Mouse (Mus musculus): ENCODE data around the gene Gmnn.
"Not testable (repeated sequence)": the region's sequence is repeated elsewhere in the genome, so short reads cannot be mapped to it uniquely, and the experiment has no call there.

Gmnn gene

GRCm38 (mm10) chr13:24761403-24762227, at the start of gene Gmnn:
Gmnn (minus strand) TSS chr13:24761923.
- peak; percentile 62 to 81 for DNase-seq (ENCODE audit: low spot score in 2 of 2)

DNA sequence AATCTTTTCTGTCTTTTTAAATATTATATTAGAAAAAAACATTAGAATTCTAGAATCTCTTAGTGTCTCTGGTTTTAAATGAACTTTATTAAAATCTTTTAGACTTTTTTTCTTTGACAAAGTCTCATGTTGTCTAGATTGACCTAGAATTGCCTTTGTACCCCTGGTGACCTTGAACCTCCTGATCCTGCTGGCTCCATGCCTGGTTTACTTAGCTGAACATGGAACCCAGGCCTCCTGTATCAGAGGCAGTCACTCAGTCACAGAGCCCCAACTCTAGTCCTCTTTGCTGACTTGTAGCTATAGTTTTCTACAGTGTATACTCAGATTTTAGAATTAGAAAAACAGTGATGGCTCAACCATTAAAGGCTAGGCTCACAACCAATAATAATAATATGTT, 44.4 kb upstream of the Gmnn start:
- DNase-seq (ENCODE audit: low spot score in 2 of 2), result no peak

DNA sequence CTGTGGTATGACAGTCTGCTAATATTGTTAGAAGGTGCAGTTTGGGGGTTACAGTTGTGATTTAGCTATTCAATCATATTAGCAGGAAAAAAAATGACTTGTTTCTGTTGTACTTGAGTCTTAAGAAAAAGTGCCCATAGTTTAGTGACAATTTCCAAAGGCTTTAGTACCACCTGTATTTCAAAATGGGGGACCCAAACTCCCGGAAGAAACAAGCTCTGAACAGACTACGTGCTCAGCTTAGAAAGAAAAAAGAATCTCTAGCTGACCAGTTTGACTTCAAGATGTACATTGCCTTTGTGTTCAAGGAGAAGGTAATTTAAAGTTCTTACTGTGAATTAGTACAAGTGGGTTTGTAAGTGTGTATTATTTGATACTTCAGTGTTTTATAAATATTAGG, 41.5 kb upstream of the Gmnn start:
- no peak for DNase-seq (ENCODE audit: low spot score in 2 of 2)

DNA sequence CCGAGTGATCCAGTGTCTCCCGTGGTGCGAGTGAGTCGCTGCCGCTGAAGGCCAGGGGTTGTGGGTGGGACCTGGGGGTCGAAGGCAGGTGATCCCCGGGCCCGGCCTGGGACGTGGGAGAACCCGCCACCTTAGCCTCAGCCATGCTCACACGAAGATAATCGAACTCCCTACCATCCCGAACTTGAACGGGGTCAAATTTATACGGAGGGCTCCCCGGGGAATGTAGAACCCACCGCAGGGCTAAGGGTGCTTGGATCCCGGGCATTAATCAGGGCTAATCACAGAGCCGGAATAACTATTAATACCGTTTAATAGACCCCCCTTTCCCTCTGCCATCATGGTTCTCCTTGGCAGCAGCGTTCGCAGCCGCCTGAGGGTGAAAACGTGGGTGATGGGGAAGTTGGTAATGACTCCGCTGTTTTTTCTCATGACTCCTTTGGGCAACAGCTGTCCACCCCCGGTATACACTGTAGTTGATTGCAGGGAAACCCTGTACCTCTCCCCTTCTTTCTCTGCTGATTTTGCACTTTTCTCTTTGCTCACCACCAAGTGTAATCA, 40.5 kb upstream of the Gmnn start:
- peak; percentile 29 to 37 for DNase-seq (ENCODE audit: low spot score in 2 of 2)

- peak in 1 of 2 experiments; percentile 45 for DNase-seq (ENCODE audit: low spot score in 2 of 2)
Measured at GRCm38 (mm10) chr13:24801308-24801921, 39.7 kb upstream of the Gmnn start, which contains the start of gene BC005537. BC005537 (plus strand) TSS chr13:24801657.

- DNase-seq (ENCODE audit: low spot score in 2 of 2), result peak; percentile 94 to 96
Measured at GRCm38 (mm10) chr13:24800674-24801307, 39.1 kb upstream of the Gmnn start.

- peak; percentile 25 to 38 for DNase-seq (ENCODE audit: low spot score in 2 of 2)
Measured at GRCm38 (mm10) chr13:24799925-24800673, 38.4 kb upstream of the Gmnn start.

DNA sequence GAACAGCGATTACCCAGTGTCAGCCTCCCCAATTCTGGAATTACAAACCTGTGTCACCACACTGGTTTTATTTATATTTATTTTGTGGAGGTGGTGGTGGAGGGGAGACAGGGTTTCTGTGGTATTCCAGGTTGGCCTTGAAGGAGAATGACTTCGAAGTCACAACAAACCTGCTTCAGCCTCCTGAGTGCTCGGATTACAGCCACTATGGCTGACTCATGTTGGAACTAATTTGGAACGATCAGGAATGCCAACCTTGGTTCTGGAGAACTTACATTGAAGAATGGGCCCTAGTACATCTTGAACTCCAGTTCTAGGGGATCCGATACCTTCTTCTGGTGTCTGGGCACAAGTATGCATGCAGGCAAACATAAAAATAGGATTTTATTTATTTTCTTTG, 37.7 kb upstream of the Gmnn start:
- no peak for DNase-seq (ENCODE audit: low spot score in 2 of 2)

DNA sequence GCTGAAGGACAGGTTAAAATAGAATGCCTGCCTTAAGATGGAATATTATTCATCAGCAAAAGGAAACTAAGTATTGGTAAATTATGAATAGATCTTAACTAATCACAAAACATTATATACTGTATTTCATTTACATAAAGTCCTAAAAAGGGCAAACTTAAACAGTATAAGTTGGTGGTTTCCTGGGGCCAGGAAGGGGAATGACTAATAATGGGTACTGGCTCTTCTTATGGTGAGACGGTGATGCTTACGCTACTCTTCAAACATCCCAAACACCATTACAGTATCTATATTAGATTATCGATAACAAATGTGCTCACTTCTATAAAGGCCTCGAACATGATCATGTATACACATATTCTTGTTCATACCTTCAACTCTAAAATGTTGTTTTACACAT, 37.0 kb upstream of the Gmnn start:
- DNase-seq (ENCODE audit: low spot score in 2 of 2), result no peak

- DNase-seq (ENCODE audit: low spot score in 2 of 2), result no peak
Measured at GRCm38 (mm10) chr13:24792411-24793045, 30.8 kb upstream of the Gmnn start.

GRCm38 (mm10) chr13:24791349-24791748, 29.6 kb upstream of the Gmnn start:
- DNase-seq (ENCODE audit: low spot score in 2 of 2), result no peak

GRCm38 (mm10) chr13:24787477-24787876, 25.8 kb upstream of the Gmnn start:
- DNase-seq (ENCODE audit: low spot score in 2 of 2), result no peak

DNA sequence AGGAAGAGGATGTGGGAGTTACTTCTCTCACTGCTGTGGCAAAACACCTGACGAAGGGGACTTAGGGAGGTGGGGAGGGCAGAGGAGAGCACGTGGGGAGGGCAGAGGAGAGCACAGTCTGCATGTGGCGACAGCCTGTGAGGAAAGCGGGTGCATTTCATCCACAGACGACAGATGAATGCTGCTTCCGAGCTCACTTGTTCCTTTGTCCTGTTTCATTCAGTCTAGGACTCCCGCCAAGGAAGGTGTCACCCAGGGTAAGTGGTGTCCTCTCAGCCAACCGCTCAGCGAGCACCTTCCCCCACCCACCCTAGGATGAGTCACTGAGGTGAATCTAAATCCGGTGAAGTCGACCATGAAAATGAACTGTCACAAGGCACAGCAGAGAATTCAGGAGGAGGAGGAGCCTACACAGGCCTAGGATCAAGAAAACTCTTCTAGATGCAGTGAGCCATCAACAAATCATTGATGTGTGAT, 24.3 kb upstream of the Gmnn start:
- DNase-seq (ENCODE audit: low spot score in 2 of 2), result no peak

GRCm38 (mm10) chr13:24781916-24782315, 20.2 kb upstream of the Gmnn start:
- no peak for DNase-seq (ENCODE audit: low spot score in 2 of 2)

DNA sequence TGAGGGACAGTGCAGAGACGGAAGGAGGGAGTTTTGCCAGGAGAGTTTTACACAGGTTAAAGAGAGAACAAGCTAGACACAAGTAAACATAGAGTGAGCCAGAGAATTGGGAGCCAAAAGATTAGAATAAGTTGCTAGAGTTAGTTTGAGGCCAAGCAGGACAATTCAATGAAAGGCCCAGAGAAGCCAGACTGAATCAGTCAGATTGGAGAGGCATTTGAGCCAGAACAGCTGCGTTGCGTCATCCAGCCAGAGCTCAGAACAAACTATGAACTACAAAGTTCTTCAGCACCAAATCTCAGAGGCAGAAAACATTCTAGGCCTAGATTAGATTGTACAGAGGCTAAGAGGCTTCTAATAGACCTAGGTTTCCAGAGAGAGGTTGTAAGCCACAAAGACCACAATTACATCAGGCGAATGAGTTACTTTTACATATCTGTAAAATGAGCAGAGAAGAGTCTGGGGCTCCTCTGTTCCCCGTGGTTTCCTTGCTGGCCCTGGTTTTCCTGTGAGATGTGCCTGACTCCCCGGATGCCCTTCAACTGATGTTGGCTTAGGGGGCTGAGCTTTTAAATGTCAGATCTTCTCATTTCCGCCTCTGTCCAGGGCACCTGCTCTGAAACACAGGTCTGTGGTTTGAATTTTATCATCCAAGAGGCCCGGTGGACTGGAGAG, 17.1 kb upstream of the Gmnn start:
- no peak for DNase-seq (ENCODE audit: low spot score in 2 of 2)

- DNase-seq (ENCODE audit: low spot score in 2 of 2), result no peak
Measured at GRCm38 (mm10) chr13:24778026-24778425, 16.3 kb upstream of the Gmnn start.

DNA sequence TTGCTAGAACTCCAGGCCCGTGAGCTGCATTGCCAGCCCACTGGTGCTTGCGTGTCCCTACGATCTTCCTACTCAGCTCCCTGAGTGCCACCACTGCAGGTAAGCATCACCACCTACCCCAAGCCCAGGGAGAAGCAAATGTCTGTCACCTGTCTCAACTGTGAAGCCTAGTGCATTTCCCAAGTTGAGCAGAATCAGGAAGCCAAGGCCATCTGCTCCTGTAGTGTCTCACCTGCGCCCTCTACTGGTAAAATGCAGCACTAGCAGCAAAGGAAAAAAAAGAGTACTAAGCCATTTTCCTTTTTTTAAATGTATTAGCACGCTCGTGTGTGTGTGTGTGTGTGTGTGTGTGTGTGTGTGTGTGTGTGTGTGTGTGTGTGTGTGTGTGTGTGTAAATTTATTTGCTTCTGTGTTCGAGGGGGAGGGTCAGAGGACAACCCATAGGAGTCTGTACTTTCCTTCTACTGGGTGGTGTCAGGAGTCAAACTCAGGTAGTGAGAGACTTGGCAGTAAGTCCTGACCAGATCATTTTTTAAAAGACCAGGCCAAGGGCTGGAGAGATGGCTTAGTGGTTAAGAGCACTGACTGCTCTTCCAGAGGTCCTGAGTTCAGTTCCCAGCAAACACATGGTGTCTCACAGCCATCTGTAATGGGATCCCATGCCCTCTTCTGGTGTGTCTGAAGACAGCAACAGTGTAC, 14.6 kb upstream of the Gmnn start:
- peak in 1 of 2 experiments; percentile 32 for DNase-seq (ENCODE audit: low spot score in 2 of 2)

GRCm38 (mm10) chr13:24771482-24771881, 9.8 kb upstream of the Gmnn start:
- not testable (repeated sequence) for DNase-seq (ENCODE audit: low spot score in 2 of 2)

GRCm38 (mm10) chr13:24767809-24768208, 6.1 kb upstream of the Gmnn start:
- not testable (repeated sequence) for DNase-seq (ENCODE audit: low spot score in 2 of 2)

- DNase-seq (ENCODE audit: low spot score in 2 of 2), result no peak
Measured at GRCm38 (mm10) chr13:24762254-24762653, 531 bp upstream of the Gmnn start.

All from frontal cortex, postnatal 10 days (tissue).